Mouse (Mus musculus) T-helper 17 cell (primary cell): ENCODE measurements at regions not wholly inside any gene's neighbourhood (a gene's known extent, or its start where the extent isn't known, plus 50 kb on each side); places are given as distances from the start of the nearest gene placed in this dataset.

ENCODE experiments used
- in situ Hi-C, 2 experiments: fragments of 300-600 bp; cut with MboI, MseI; formaldehyde crosslinking; loops; 1 replicate in 1 of 2; 2 replicates in 1 of 2; pipeline ENCODE4 v1.15.1; 2025; ENCODE audit warnings: high pct_unique_total_duplicates in 2 of 2

GRCm38 (mm10) chr1:186383006-186383405 lies 265.9 kb upstream of the Lyplal1 start:
- in situ Hi-C loops: loop anchor here in 1 of 2 experiments (10.0 kb wide), 1 partner anchor 1112 kb away; no protein-coding TSS in a partner anchor

- in situ Hi-C loops: loop anchor here in 1 of 2 experiments (10.0 kb wide), 1 partner anchor 1115 kb away; no protein-coding TSS in a partner anchor
Observed at GRCm38 (mm10) chr1:186379938-186380847, 263.1 kb upstream of the Lyplal1 start.

DNA sequence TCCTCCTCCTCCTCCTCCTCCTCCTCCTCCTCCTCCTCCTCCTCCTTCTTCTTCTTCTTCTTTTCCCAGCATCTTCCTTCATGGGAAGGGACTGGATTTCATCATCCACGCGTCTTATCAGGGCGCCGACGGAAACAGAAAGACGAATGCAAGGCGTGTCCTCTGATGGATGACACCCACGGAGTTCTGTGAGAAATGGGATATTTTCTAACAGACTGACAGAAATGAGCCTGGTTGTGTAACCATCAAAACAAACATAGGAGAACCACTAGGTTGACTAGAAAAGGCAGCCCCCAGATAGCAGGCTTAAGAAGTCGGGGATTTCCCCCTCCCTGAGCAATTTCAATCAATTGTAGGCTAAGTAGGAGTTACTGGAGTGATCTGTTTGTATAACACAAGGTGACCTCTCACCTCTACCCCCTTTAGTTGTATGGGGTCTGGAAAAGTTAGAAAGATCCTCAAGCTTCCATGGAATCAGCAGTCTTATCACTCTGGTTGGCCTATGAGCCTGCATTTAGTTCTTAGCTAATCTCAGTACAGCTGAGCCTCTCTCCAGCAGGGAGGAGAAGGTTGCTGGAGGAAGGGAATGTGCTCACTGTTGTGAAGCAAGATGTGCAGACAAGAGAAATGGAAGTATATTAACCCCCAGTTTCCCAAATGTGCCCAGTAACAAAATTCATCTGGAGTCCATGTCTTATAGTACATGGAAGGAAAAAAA lies 260.0 kb upstream of the Lyplal1 start:
- in situ Hi-C loops: no loop called here

GRCm38 (mm10) chr1:186374009-186374649 lies 257.0 kb upstream of the Lyplal1 start:
- in situ Hi-C loops: no loop called here

DNA sequence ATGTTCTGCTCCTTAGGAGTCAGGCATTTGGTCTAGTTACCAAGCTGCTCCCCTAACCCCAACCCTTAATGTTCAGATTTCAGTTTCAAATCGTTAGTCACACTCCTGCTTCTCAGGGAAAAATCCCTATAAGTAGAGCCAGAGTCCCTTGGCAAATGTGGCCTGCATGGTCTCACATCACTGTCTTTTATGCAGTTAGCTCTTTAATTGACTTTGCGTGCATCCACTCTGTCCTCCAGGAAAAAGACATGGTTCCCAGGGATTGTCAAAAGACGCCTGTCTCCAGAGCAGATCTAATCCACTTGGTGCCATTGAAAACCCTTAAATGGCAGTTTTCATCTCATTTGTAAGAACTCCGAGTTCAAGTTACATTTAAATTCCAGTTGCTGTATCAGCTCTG lies 256.3 kb upstream of the Lyplal1 start:
- in situ Hi-C loops: no loop called here

GRCm38 (mm10) chr1:186372770-186373353 lies 255.8 kb upstream of the Lyplal1 start:
- in situ Hi-C loops: no loop called here

DNA sequence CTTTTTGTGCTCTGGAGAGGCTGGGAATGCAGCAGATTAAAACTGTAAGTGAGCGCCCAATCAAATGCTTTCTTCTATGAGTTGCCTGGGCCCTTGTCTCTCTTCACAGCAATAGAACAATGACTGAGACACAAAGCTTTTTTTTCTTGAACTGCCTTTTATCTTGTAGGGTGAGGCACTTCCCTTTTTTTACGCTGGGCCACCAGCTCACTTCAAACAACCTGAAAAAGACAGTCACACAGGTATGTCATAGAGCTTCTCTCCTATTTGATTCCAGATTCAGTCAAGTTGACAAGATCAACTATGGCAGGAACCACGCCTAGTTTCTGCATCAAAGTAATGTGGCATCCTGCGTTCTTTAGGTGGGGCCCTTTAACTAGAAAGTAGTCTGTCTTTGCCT lies 246.2 kb upstream of the Lyplal1 start:
- in situ Hi-C loops: no loop called here

- in situ Hi-C loops: no loop called here
Observed at GRCm38 (mm10) chr1:186358011-186358670, 241.0 kb upstream of the Lyplal1 start.

DNA sequence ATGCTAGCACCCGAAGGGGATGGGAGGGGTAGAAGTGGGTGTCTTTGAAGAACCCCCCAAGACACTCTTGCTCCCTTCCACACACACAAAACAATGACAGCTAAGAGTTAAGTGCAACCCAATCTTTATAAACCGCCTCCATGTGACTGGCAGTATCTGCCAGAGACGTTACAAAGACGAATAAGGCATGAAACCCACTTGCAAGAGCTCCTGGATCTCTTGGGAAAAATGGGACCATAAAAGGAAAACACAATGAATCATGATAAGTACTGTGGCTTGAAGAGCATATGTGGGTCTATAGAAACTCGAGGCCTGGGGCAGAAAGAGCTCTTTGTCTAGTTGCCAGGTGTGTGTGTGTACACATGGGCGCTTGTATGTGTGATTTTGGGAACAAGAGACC lies 237.6 kb upstream of the Lyplal1 start:
- in situ Hi-C loops: no loop called here

- in situ Hi-C loops: no loop called here
Observed at GRCm38 (mm10) chr1:186354072-186354471, 237.0 kb upstream of the Lyplal1 start.

- in situ Hi-C loops: no loop called here
Observed at GRCm38 (mm10) chr1:186350381-186350780, 233.3 kb upstream of the Lyplal1 start.

DNA sequence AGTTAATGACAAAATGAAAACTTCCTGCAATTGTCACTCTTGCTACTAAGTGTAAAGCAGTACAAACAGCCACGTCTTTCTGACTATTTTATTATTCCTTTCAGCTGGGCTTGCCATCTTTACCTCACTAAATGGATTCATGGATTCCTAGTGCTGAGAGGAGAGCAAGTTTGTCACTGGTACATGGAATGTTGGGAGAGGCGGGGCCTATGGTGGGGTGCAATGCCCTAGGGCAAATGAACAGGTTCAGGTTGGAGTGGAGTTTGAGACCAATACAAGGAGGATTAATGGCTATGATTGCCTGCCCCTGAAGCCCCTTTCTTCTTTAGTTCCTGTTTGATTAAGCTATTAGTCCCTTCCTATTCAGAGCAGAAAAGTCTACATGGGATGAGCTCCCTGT lies 232.9 kb upstream of the Lyplal1 start:
- in situ Hi-C loops: no loop called here

- in situ Hi-C loops: no loop called here
Observed at GRCm38 (mm10) chr1:186347413-186348147, 230.5 kb upstream of the Lyplal1 start.

DNA sequence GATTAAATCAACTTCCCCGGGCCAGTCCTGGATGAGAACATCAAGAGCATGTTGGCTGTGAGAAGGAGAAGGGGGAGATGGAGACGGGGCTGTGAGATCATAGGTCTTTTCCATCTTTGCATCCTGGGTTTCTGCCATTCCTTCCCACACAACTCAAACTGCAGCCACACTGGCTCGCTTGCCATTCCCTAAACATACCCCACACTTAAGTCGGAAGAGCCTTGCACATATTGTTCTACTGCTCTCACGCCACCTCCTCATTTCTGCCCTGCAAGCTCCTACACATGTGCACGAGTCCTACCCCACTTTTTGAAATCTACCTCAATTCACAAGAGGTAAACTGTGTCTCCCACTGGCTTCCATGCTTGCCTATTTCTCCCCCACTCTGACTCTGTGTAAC lies 228.3 kb upstream of the Lyplal1 start:
- in situ Hi-C loops: no loop called here

DNA sequence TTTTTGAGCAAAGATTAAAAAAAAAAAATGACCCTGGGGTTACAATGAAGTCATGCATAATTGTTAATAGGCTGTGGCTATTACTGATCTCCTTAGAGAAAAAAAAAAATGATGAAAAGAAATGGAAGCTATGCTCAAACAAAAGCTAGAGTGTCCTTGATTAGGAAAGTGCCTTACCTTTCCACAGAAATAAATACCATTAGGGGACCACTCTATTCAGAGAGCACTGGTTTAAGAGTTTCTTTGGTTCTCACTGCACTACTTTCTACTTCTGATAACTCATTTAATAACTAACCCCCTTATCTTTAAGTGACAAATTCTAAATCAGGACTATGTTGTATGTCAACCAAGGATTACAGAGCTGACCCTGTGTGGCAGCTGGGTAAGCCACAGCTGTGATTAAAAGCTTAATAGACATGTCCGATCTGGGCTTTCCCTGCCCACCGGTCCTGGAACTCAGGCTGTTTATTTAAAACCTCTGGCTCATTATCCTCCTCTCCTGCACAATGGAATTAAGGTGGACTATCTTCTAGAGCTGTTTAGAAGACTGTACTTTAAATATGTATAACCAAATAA lies 225.9 kb upstream of the Lyplal1 start:
- in situ Hi-C loops: no loop called here

GRCm38 (mm10) chr1:186342391-186342790 lies 225.3 kb upstream of the Lyplal1 start:
- in situ Hi-C loops: no loop called here

DNA sequence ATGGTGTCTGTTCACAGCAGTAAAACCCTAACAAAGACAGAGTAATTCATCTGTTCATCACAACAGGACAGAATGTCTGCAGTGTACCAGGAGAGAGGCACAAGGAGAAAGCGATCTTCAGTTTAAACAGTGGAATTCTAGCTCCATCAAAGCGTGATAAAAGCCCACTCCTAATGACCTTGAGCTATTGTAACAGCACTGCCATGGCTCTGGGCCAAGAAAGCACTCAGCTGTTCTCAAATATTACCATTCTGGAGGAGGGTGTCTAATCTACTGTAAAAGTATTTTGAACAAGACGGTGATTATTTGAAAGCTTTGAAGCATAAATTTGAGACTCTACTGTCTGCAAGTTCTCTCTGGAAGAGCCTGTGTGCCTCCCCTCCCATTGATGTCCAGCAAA lies 224.8 kb upstream of the Lyplal1 start:
- in situ Hi-C loops: no loop called here

DNA sequence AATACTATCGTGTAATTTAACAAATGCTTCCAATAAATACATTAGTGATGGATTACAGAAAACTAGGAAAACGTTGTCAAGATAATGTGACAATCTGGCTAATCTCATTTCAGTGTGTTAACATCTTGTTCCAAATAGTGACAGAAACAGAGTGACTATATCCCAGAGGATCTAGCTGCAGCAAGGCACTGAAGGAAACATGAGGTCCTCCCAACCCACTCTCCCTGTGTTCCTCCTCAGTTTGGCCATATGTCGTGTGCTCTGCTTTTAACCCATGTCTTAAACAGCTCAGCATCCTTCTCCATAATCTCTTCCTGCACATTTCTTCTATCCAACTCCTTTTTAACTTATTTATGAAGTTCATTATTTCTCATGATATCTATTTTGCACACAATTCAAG lies 223.6 kb upstream of the Lyplal1 start:
- in situ Hi-C loops: no loop called here

DNA sequence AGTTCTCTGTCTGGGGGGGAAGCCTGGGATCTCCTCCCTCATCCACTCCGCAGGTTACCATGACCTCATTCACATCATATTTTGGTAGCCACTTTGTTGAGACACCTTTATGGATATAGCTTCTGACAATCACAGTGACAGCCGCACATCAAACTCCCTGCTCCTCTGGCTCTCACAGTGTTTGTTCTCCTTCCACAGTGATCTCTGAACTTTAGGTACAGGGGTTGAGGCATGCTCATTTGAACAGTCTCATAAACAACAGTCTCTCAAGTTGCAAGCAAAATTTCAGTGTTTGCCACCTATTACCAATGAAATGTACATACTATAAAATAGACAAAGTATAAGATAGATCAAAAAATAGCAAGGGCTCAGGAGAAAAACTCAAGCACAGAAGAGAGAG lies 200.2 kb upstream of the Lyplal1 start:
- in situ Hi-C loops: no loop called here

- in situ Hi-C loops: no loop called here
Observed at GRCm38 (mm10) chr1:186314180-186314579, 197.1 kb upstream of the Lyplal1 start.
